Mouse (Mus musculus): Measurements from ENCODE around the gene Neurl4.

DNA sequence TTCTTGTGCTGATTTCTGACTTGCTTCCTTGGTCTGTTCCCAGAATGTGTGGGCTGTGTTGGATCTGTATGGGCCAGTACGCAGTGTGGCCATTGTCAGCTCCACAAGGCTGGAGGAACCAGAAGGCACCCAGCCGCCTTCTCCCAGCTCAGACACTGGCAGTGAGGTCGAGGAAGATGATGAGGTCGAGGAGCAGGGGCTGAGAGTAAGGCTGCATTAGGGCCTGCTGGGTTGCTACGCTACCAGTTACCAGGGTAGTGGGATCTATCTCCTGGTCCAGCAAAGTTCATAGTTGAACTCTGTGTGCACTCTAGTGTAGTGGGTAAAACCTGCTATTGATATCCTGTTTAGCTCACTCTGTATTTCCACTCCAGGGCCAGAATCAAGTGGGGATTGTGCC is 8.3 kb downstream of the Neurl4 start:
- no peak for TF ChIP-seq CTCF (IDR thresholded peaks at IDR 0.05; ENCODE audit: insufficient read depth, low read length)
- no peak for TF ChIP-seq POLR2A (IDR thresholded peaks at IDR 0.05; ENCODE audit: borderline replicate concordance, extremely low read depth, low read depth, low read length)
